Mouse (Mus musculus) liver, embryonic 16.5 days (tissue): ENCODE results near the gene AC109138.7. TPM values are rescaled to one million over a fixed set of nuclear protein-coding genes. Genes with fewer than 3 reads are reported as not detected.

ENCODE experiments used
- ATAC-seq: fragments of 200-750 bp; cut with Nextera tagmentation; 2 replicates; pipeline ENCODE4 v1.8.0; 2017; ENCODE audit warnings: low read depth, mild to moderate bottlenecking, moderate number of reproducible peaks, moderate library complexity
- H3K27ac ChIP-seq: fragments of 300-500 bp; sonication (generic); 2 replicates; pipeline ENCODE4 v1.5.1; 2014; ENCODE audit warnings: mild to moderate bottlenecking, low read length
- H3K27me3 ChIP-seq: fragments of 300-500 bp; sonication (generic); 2 replicates; pipeline ENCODE4 v1.6.1; 2014; ENCODE audit warnings: low read depth, low read length, mixed read lengths; ENCODE audit not compliant: control insufficient read depth, insufficient read depth
- H3K36me3 ChIP-seq: fragments of 300-500 bp; sonication (generic); 2 replicates; pipeline ENCODE4 v1.6.1; 2014; ENCODE audit warnings: mild to moderate bottlenecking; ENCODE audit not compliant: control insufficient read depth, insufficient read depth
- H3K4me1 ChIP-seq: fragments of 300-500 bp; sonication (generic); 2 replicates; pipeline ENCODE4 v1.6.1; 2014; ENCODE audit warnings: low read depth, low read length, mixed read lengths; ENCODE audit not compliant: control insufficient read depth
- H3K4me2 ChIP-seq: fragments of 300-500 bp; sonication (generic); 2 replicates; pipeline ENCODE4 v1.6.1; 2014; ENCODE audit warnings: low read depth, low read length, mixed read lengths
- H3K4me3 ChIP-seq: fragments of 300-500 bp; sonication (generic); 2 replicates; pipeline ENCODE4 v1.5.1; 2014; ENCODE audit warnings: low read depth, mild to moderate bottlenecking, low read length
- H3K9ac ChIP-seq: fragments of 300-500 bp; sonication (generic); 2 replicates; pipeline ENCODE4 v1.6.1; 2014; ENCODE audit warnings: low read depth, low read length
- H3K9me3 ChIP-seq: fragments of 300-500 bp; sonication (generic); replicated peaks from 2 replicates; pipeline ENCODE4 v1.6.1; 2016; ENCODE audit warnings: low read length; ENCODE audit not compliant: control insufficient read depth
- WGBS: fragments of 180-500 bp; shearing (Covaris S2); extraction: QIAGEN DNeasy Blood & Tissue Kit; methylation state at CpG from one replicate; pipeline ENCODE4 v1.1.7; 2014; ENCODE audit not compliant: insufficient replicate concordance; 5-methylcytosine and 5-hydroxymethylcytosine counted together
- polyA plus RNA-seq: library from polyadenylated mRNA; unstranded; fragments of >200 nt; fragmentation: Nextera tagmentation; extraction: Ambion mirVana; gene quantifications from 2 replicates; pipeline ENCODE4 v1.2.1, GENCODE M21; 2015

AC109138.7 gene
- polyA plus RNA-seq, 1 experiment from 2014 or later, result not detected

DNA sequence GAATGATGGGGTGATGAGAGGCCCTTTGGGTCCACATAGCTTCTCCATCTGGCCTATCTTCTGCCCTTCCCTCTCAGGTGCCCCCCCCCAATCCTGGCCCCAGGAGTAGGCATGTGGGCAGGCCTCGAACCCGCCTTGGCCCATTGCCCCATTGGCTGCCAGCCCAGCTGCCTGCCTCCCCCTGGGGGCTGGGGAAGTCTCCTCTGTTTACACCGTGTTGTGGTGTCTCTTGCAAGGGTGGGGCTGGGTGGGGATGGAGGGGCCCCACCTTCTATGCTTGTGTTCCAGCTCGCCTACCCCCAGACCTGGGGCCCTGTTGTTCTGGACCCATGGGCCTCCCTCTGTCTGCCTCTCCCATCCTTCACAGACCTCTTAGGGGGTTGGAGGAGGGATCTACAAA, 6.3 kb downstream of the AC109138.7 start:
- Histone ChIP-seq H3K9ac (no peak overlapping the region), H3K4me3 (no peak overlapping the region), H3K36me3 (no peaks in the 10 kb centered on the region), H3K4me1 (peaks cover 14% of the 10 kb centered on the region), H3K27ac (no peak overlapping the region), H3K4me2 (no peak overlapping the region), H3K27me3 (peaks cover 36% of the 10 kb centered on the region), H3K9me3 (no peaks in the 10 kb centered on the region)
- ATAC-seq, result no peak
- WGBS, result 24% methylated on average over 4 of the region's 4 CpGs

DNA sequence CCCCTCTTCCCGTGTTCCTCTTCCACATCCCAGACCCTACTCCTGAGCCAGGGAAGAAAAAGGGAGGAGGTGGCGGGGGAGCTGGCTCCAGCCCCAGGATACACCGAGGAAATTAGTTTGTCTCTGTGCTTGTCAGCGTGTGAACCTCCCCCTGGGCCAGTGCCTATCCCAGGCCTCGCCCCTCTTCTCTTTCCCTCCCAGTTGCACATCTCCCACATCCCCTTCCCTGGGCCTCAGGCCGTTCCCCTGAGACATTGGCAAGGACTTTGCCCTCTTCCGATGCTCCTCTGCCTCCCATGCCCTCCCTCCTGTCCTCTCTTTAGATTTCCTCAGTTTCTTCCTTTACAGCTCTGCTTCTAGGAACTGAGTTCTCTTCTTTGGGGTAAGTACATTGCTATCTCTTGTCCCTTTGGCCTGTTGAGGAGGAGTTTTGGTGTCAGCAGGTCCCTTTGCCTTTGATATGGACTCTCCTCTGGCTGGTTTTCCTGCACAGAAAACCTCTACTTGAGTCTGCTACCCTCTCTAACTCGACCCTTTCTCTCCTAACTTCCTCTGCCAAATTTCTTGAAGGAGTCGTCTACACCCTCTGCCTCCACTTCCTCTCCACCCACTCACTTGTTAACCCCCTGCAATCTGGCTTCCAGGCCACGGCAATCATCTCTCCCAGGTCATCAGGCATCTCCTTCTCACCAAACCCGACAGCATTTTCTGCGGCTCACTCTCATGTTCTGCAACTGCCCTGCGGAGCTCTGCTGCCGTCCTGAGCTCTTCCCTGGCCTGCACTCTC, 7.0 kb downstream of the AC109138.7 start:
- Histone ChIP-seq H3K27ac (0 out of 2 replicates have a peak overlapping the region, but pooled peaks have one; percentile 15), H3K4me2 (no peak overlapping the region), H3K36me3 (no peaks in the 10 kb centered on the region), H3K4me3 (no peak overlapping the region), H3K9me3 (no peaks in the 10 kb centered on the region), H3K9ac (no peak overlapping the region), H3K4me1 (peaks cover 14% of the 10 kb centered on the region), H3K27me3 (peaks cover 29% of the 10 kb centered on the region)
- WGBS, result 29% methylated on average over 14 of the region's 14 CpGs
- ATAC-seq, result no peak

DNA sequence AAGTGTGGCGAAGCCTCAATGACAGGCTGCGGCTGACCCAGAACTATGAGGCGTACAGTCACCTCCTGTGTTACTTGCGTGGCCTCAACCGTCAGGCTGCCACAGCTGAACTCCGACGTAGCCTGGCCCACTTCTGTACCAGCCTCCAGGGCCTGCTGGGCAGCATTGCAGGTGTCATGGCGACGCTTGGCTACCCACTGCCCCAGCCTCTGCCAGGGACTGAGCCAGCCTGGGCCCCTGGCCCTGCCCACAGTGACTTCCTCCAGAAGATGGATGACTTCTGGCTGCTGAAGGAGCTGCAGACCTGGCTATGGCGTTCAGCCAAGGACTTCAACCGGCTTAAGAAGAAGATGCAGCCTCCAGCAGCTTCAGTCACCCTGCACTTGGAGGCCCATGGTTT, 8.0 kb downstream of the AC109138.7 start:
- H3K27me3 ChIP-seq, result peaks cover 18% of the 10 kb centered on the region

DNA sequence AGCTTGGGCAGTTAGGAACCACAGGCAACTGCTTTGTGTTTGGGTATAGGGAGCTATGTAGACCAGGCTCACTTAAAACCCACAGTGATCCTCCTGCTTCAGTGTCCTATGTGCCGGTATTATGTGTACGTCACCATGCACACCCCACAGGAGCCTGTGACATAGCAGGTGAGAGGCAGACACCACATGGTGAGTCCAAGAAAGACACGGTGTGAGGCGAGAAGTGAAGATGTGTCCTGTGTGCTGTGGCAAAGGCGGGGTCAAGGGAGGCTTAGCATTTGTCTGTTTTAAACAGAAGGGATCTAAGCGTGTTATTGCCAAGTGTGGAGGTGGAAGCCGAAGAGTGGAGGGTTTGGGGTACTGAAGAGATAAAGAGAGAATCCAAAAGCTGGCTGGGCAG, 12.6 kb downstream of the AC109138.7 start:
- H3K4me3 ChIP-seq, result no peak overlapping the region
- no peaks in the 10 kb centered on the region for H3K36me3 ChIP-seq
- WGBS, result 56% methylated on average over 7 of the region's 7 CpGs
- no peak overlapping the region for H3K9ac ChIP-seq
- H3K4me2 ChIP-seq, result no peak overlapping the region
- H3K9me3 ChIP-seq, result no peaks in the 10 kb centered on the region
- H3K27me3 ChIP-seq, result peaks cover 2% of the 10 kb centered on the region
- ATAC-seq, result no peak
- H3K4me1 ChIP-seq, result peaks cover 11% of the 10 kb centered on the region
- H3K27ac ChIP-seq, result no peak overlapping the region

More for the DNA sequence above, 8.0 kb downstream of the AC109138.7 start:
- peaks cover 14% of the 10 kb centered on the region for H3K4me1 ChIP-seq
- H3K27ac ChIP-seq, result no peak overlapping the region
- no peak overlapping the region for H3K4me3 ChIP-seq
- H3K9ac ChIP-seq, result no peak overlapping the region
- 29% methylated on average over 11 of the region's 11 CpGs for WGBS
- no peaks in the 10 kb centered on the region for H3K36me3 ChIP-seq
- no peak overlapping the region for H3K4me2 ChIP-seq
- H3K9me3 ChIP-seq, result no peaks in the 10 kb centered on the region
- ATAC-seq, result 0 out of 2 replicates have a peak, but pooled peaks have one; percentile 20

DNA sequence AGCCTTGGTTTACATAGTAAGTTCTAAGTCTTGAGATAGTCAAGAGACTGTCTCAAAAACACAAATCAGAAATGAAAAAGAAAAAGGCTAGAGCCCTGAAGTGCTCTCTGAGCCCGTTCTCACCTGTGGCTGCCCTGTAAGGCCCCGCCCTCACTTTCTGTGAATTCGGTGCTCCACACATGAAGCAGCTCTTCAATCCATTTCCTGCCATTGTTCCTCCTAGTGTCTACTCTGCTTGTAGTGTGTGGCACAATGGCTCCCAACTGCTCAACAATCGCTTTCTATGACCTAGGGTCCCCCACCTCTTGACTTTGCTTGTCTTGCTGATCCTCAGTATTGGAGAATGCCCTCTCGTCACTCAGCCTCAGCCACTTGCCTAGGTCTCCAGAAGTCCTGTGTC, 13.3 kb downstream of the AC109138.7 start:
- Histone ChIP-seq H3K36me3 (no peaks in the 10 kb centered on the region), H3K9me3 (no peaks in the 10 kb centered on the region), H3K4me2 (no peak overlapping the region), H3K27me3 (no peaks in the 10 kb centered on the region; the same call in none of the 2 replicates), H3K4me3 (no peak overlapping the region), H3K9ac (no peak overlapping the region), H3K4me1 (peaks cover 13% of the 10 kb centered on the region), H3K27ac (no peak overlapping the region)
- 41% methylated on average over 5 of the region's 5 CpGs for WGBS
- no peak for ATAC-seq

DNA sequence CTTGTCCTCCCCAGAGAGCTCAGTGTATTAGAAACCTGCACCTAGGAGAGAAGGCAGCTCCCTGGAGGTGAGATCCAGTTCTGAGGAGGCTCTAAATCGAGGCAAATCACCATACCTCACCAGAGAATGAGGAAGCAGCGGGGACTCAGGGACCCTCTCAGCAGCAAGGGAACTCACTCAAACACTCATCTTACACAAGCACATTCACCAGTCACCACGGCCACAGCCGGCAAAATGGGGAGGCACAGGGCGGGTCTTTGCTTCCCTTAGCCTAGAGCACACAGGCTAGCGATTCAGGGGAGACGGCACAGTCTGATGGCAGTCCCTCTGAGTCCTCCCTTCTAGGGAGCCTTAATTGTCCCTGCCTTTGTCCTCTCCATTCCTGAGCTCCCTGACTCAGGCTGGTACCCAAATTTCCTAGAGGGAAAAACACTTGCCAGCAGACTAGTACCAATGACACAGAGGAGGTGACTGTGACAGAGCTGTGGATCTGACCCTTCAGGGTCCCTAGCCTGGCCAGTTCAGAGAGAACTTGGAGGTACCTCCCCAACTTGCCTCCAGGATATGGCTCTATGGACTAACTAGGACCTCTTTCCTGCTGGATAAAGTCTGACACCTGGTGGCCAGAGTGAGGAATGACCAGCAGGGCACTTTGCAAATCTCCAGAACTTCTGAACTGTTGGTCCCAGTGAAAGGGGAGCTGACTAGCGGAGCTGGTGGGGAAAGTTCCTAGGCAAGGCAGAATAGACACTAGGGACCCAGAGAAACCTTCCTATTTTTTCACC, 13.9 kb downstream of the AC109138.7 start:
- 6% methylated on average over 8 of the region's 8 CpGs for WGBS
- Histone ChIP-seq H3K4me2 (no peak overlapping the region), H3K27me3 (no peaks in the 10 kb centered on the region; the same call in none of the 2 replicates), H3K36me3 (no peaks in the 10 kb centered on the region), H3K27ac (no peak overlapping the region), H3K4me1 (peaks cover 18% of the 10 kb centered on the region), H3K9ac (no peak overlapping the region), H3K4me3 (no peak overlapping the region), H3K9me3 (no peaks in the 10 kb centered on the region)
- no peak; the same call in 1 of the 2 replicates for ATAC-seq

DNA sequence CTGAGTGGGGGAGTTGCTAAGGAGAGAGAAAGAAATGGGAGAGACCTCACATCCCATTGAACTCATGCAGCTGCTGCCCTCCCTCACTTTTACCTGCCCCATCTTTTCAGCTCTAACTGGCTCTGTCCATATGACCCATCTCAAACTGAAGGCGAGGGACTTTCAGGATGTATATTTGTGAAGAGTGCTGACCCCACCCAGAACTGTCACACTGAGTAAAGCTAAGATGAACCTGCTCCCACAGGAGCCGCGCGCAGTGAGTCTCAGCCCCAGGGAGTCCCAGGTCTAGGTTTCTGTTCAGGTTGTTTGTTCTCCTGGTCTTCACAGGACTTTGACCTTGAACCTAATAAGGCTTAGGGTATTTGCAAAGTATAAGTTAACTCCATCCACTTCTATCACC, 14.7 kb downstream of the AC109138.7 start:
- Histone ChIP-seq H3K9me3 (no peaks in the 10 kb centered on the region), H3K4me3 (no peak overlapping the region), H3K27me3 (no peaks in the 10 kb centered on the region; the same call in none of the 2 replicates), H3K36me3 (no peaks in the 10 kb centered on the region), H3K27ac (no peak overlapping the region), H3K4me1 (peaks cover 21% of the 10 kb centered on the region), H3K9ac (no peak overlapping the region), H3K4me2 (no peak overlapping the region)
- ATAC-seq, result no peak
- WGBS, result 67% methylated on average over 4 of the region's 4 CpGs

DNA sequence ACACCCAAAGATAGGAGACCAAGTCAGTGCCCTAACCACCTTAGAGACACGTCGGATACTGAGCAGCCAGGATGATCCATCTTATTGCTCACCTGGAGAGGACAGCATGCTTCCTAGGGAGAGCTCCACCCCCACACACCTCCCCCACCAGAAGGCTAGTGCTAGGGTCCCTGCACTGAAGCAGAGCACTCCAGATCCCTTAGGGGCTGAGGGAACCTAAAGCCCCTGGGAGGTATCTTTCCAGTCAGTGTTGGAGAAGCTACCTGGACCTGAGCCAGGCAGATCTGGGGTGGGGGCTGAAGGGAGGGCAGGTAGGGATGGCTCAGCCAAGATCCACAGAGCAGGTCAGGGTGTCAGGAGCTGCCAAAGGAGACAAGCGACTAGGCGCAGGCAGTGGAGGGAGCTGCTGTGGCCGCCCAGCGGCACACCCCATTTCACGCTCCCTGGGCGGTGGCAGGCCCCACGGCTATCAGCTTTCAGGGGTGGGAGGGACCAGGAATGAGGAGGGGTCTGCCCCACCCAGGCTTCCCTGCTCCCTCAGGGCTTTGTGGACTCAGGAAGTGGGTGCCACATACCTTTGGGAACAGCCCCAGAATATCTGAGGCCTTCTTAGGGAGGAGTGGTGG, 15.4 kb downstream of the AC109138.7 start:
- H3K4me3 ChIP-seq, result no peak overlapping the region
- H3K9me3 ChIP-seq, result no peaks in the 10 kb centered on the region
- H3K9ac ChIP-seq, result no peak overlapping the region
- H3K4me1 ChIP-seq, result peaks cover 21% of the 10 kb centered on the region
- 59% methylated on average over 9 of the region's 9 CpGs for WGBS
- no peaks in the 10 kb centered on the region; the same call in none of the 2 replicates for H3K27me3 ChIP-seq
- no peak for ATAC-seq
- H3K36me3 ChIP-seq, result no peaks in the 10 kb centered on the region
- H3K27ac ChIP-seq, result no peak overlapping the region
- no peak overlapping the region for H3K4me2 ChIP-seq
